Mouse (Mus musculus): ENCODE data around the gene Guca1a. TPM values are rescaled to one million over a fixed set of nuclear protein-coding genes. Genes with fewer than 3 reads are reported as not detected.
A peak's percentile ranks its signal among the peaks of the same experiment; 100 is the strongest.
"Not testable (repeated sequence)": the region's sequence is repeated elsewhere in the genome, so short reads cannot be mapped to it uniquely, and the experiment has no call there.

Gene Guca1a
- polyA plus RNA-seq, 1 experiment from 2014 or later: 3.6 TPM

DNA sequence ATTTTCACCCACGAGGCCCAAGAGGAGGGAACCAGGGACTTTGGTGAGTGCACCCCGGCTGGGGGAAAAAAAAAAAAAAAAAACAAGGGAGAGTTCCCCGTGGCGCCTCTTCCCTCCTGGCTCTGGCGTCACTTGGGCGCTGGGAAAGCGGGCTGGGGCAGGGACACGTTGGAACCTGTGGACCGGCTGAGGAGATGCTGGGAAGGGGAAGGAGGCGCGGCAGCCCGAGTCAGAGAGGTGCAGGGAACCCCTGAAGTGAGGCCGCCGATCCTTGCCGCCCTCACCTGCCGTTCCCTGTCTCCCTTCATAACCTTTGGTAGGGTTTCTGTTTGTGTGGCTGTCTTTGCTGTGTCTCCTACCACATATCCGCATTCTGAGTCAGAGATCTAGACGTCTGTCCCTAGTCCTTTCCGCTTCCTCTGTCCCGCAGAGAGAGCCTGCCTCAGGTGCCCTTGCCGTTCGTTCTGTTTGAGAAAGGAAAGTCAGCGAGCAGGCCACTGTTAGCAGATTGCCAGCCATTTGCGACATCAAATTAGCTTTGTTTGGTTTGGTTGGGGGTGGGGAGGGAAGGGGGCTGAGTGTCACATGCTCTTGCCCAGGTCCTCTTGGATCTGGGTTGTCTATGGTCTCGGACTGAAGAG is 36.6 kb upstream of the Guca1a start, which contains the start of gene 1700001C19Rik:
1700001C19Rik (minus strand) TSS at position 470 of the 641 bp plus-strand sequence.
- no peak for DNase-seq (ENCODE audit: low spot score)
- peaks cover 23% of the 10 kb centered on the region for H3K27me3 ChIP-seq (ENCODE audit: insufficient read depth, poor library complexity, severe bottlenecking)
- peak within 1 kb of the TSS; percentile 87 for H3K27ac ChIP-seq
- H3K4me3 ChIP-seq: peak within 1 kb of the TSS; percentile 74
- H3K9me3 ChIP-seq: no peaks in the 10 kb centered on the region
- peaks cover 59% of the 10 kb centered on the region for H3K4me1 ChIP-seq
- no peaks in the 10 kb centered on the region for H3K36me3 ChIP-seq
- WGBS: 2% methylated on average over 25 of the region's 25 CpGs

GRCm38 (mm10) chr17:47436156-47436906 is 35.9 kb upstream of the Guca1a start, which contains the start of gene AI661453:
AI661453 (plus strand) TSS chr17:47436615.
- Histone ChIP-seq H3K4me1 (peaks cover 52% of the 10 kb centered on the region), H3K27ac (peak within 1 kb of the TSS; percentile 87), H3K27me3 (ENCODE audit: insufficient read depth, poor library complexity, severe bottlenecking) (peaks cover 23% of the 10 kb centered on the region), H3K9me3 (no peaks in the 10 kb centered on the region), H3K4me3 (peak within 1 kb of the TSS; percentile 74), H3K36me3 (no peaks in the 10 kb centered on the region)
- DNase-seq (ENCODE audit: low spot score): no peak
- WGBS: under 1% methylated on average over 45 of the region's 45 CpGs

DNA sequence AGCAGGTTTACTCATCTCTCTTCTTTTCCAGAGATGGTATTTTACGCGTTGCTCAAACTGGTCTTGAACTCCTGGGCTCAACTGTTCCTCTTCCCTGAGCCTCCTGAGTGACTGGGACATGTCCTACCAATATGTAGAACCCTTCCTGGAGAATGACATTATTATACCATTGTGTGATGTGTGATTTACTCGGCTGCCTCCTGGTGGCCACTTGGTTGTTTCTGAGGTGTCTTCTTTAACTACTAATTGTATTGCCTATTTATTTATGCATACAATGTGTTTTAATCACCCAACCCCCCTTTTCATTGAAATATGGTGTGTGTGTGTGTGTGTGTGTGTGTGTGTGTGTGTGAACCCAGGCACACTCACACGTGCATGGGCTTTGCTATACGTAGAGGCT is 30.4 kb upstream of the Guca1a start:
- no peaks in the 10 kb centered on the region for H3K36me3 ChIP-seq
- DNase-seq (ENCODE audit: low spot score): no peak
- H3K9me3 ChIP-seq: no peaks in the 10 kb centered on the region
- WGBS: 73% methylated on average over 5 of the region's 5 CpGs
- peaks cover 19% of the 10 kb centered on the region for H3K4me1 ChIP-seq
- no peak overlapping the region for H3K27ac ChIP-seq
- H3K27me3 ChIP-seq (ENCODE audit: insufficient read depth, poor library complexity, severe bottlenecking): 0 out of 2 replicates have a peak, but pooled peaks cover 7% of the 10 kb centered on the region
- no peak overlapping the region for H3K4me3 ChIP-seq

- 0 out of 2 replicates have a peak, but pooled peaks cover 7% of the 10 kb centered on the region for H3K27me3 ChIP-seq (ENCODE audit: insufficient read depth, poor library complexity, severe bottlenecking)
- H3K27ac ChIP-seq: 0 out of 2 replicates have a peak overlapping the region, but pooled peaks have one; percentile 30
- no peak for DNase-seq (ENCODE audit: low spot score)
- H3K9me3 ChIP-seq: no peaks in the 10 kb centered on the region
- no peak overlapping the region; the same call in 1 of the 2 replicates for H3K4me3 ChIP-seq
- 10% methylated on average over 8 of the region's 8 CpGs for WGBS
- H3K36me3 ChIP-seq: no peaks in the 10 kb centered on the region
- H3K4me1 ChIP-seq: peaks cover 28% of the 10 kb centered on the region
Observed at GRCm38 (mm10) chr17:47428831-47429304, 28.5 kb upstream of the Guca1a start.

DNA sequence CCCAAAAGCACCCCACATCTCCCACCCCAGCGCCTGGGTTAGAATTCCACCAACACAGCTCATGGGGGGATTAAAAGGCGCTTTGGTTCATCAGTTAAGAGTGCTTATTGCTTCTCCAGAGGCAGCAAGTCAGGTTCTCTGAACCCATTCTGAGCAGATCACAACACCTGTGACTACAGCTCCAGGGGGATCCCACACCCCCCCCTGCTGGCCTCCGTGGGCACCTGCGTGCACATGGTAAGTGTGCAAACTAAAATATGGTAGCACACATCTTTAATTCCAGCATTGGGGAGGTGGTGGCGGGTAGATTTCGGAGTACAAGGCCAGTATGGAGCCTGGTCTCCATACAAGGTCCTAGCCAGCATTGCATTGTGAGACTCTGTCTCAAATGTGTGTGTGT is 26.9 kb upstream of the Guca1a start:
- WGBS: 67% methylated on average over 6 of the region's 6 CpGs
- no peak for DNase-seq (ENCODE audit: low spot score)
- no peak overlapping the region for H3K27ac ChIP-seq

DNA sequence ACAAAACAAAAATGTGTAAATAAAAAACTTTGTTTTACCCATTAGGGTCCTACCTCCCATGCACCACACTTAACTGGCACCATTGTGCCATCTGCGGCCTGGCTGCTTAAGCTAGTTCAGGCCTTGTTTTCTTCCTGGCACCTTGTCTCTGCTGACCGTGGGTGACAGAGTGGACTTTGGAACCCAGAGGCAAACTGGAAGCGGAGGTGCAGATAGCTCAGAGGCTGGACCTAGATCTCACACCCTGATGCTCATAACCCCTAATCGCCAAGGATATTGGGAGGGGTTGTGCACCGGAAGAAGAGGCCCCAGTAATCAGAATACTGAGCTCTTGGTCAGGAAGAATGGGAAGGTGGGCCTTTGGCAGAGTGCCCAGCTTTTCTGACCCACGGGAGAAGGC is 23.8 kb upstream of the Guca1a start:
- Histone ChIP-seq H3K9me3 (no peaks in the 10 kb centered on the region), H3K4me3 (no peak overlapping the region), H3K4me1 (peaks cover 23% of the 10 kb centered on the region), H3K27me3 (ENCODE audit: insufficient read depth, poor library complexity, severe bottlenecking) (0 out of 2 replicates have a peak, but pooled peaks cover 14% of the 10 kb centered on the region), H3K27ac (no peak overlapping the region), H3K36me3 (no peaks in the 10 kb centered on the region)
- no peak for DNase-seq (ENCODE audit: low spot score)
- 67% methylated on average over 6 of the region's 6 CpGs for WGBS

More for the DNA sequence above, 26.9 kb upstream of the Guca1a start:
- Histone ChIP-seq H3K9me3 (no peaks in the 10 kb centered on the region), H3K27me3 (ENCODE audit: insufficient read depth, poor library complexity, severe bottlenecking) (0 out of 2 replicates have a peak, but pooled peaks cover 7% of the 10 kb centered on the region), H3K4me3 (no peak overlapping the region), H3K4me1 (peaks cover 26% of the 10 kb centered on the region), H3K36me3 (no peaks in the 10 kb centered on the region)

- 68% methylated on average over 1 of the region's 1 CpGs for WGBS
- not testable (repeated sequence) for H3K9me3 ChIP-seq
- 0 out of 2 replicates have a peak, but pooled peaks cover 14% of the 10 kb centered on the region for H3K27me3 ChIP-seq (ENCODE audit: insufficient read depth, poor library complexity, severe bottlenecking)
Observed at GRCm38 (mm10) chr17:47422616-47423015, 22.2 kb upstream of the Guca1a start.

DNA sequence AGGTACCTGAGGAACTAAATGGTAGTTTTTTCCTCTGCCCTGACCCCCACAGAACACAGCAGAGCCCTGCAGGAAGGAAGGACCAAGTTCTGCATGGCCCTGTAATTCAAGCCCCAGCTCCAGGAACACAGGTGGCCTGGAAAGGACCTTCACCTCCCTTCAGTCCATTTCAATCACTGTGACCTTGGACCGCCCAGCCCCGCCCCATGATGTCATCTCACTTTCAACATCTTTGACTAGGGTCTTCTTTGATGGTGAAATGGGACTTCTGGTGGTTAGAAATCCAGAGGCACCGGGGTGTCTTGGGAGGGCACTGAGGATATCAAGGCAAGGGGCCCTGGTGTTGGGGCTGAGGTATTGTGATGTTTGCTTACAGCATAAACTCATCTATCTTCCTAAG is 21.2 kb upstream of the Guca1a start:
- Histone ChIP-seq H3K4me3 (no peak overlapping the region), H3K27me3 (ENCODE audit: insufficient read depth, poor library complexity, severe bottlenecking) (0 out of 2 replicates have a peak, but pooled peaks cover 7% of the 10 kb centered on the region), H3K36me3 (no peaks in the 10 kb centered on the region), H3K4me1 (peaks cover 8% of the 10 kb centered on the region; the same call in 1 of the 2 replicates), H3K27ac (no peak overlapping the region), H3K9me3 (no peaks in the 10 kb centered on the region)
- no peak for DNase-seq (ENCODE audit: low spot score)
- WGBS: 79% methylated on average over 3 of the region's 3 CpGs

More at GRCm38 (mm10) chr17:47422616-47423015, 22.2 kb upstream of the Guca1a start:
- not testable (repeated sequence) for H3K4me1 ChIP-seq; H3K4me3 ChIP-seq; H3K36me3 ChIP-seq; DNase-seq (ENCODE audit: low spot score); H3K27ac ChIP-seq

- no peak overlapping the region for H3K4me3 ChIP-seq
- 58% methylated on average over 2 of the region's 2 CpGs for WGBS
- peaks cover 8% of the 10 kb centered on the region; the same call in 1 of the 2 replicates for H3K4me1 ChIP-seq
- 0 out of 2 replicates have a peak, but pooled peaks cover 12% of the 10 kb centered on the region for H3K27me3 ChIP-seq (ENCODE audit: insufficient read depth, poor library complexity, severe bottlenecking)
- H3K27ac ChIP-seq: no peak overlapping the region
- 0 out of 2 replicates have a peak, but pooled peaks cover 3% of the 10 kb centered on the region for H3K9me3 ChIP-seq
- no peak for DNase-seq (ENCODE audit: low spot score)
- no peaks in the 10 kb centered on the region for H3K36me3 ChIP-seq
Observed at GRCm38 (mm10) chr17:47420195-47420594, 19.8 kb upstream of the Guca1a start.

- not testable (repeated sequence) for H3K9me3 ChIP-seq; H3K36me3 ChIP-seq; DNase-seq (ENCODE audit: low spot score); H3K27ac ChIP-seq; H3K4me1 ChIP-seq
- WGBS: 4% methylated on average over 74 of the region's 74 CpGs
- Histone ChIP-seq H3K4me3 (peak overlapping the region; percentile 51), H3K27me3 (ENCODE audit: insufficient read depth, poor library complexity, severe bottlenecking) (peaks cover 79% of the 10 kb centered on the region)
Observed at GRCm38 (mm10) chr17:47409897-47410861, 9.8 kb upstream of the Guca1a start.

- Histone ChIP-seq H3K4me3 (no peak overlapping the region), H3K4me1 (peaks cover 8% of the 10 kb centered on the region; the same call in 1 of the 2 replicates), H3K36me3 (no peaks in the 10 kb centered on the region), H3K9me3 (no peaks in the 10 kb centered on the region), H3K27ac (no peak overlapping the region), H3K27me3 (ENCODE audit: insufficient read depth, poor library complexity, severe bottlenecking) (peaks cover 73% of the 10 kb centered on the region)
- DNase-seq (ENCODE audit: low spot score): no peak
- WGBS: 26% methylated on average over 8 of the region's 8 CpGs
Observed at GRCm38 (mm10) chr17:47408558-47408898, 8.1 kb upstream of the Guca1a start.

Measured in heart, embryonic 10.5 days (tissue).